Mouse (Mus musculus): ENCODE measurements around the gene Ppp1cc.

Ppp1cc gene

GRCm38 (mm10) chr5:122157827-122158381, at the start of gene Ppp1cc:
TSS of gene Ppp1cc (plus strand) at chr5:122158278.
- peak; percentile 94 to 95 for DNase-seq

GRCm38 (mm10) chr5:122109325-122110060, 48.6 kb upstream of the Ppp1cc start:
- no peak for DNase-seq

GRCm38 (mm10) chr5:122110625-122111024, 47.5 kb upstream of the Ppp1cc start:
- no peak for DNase-seq

GRCm38 (mm10) chr5:122111091-122111932, 46.8 kb upstream of the Ppp1cc start:
- DNase-seq: no peak

- DNase-seq: no peak
These were observed 46.2 kb upstream of the Ppp1cc start for GRCm38 (mm10) chr5:122111933-122112248.

GRCm38 (mm10) chr5:122113450-122113849, 44.6 kb upstream of the Ppp1cc start:
- DNase-seq: no peak

GRCm38 (mm10) chr5:122114176-122114575, 43.9 kb upstream of the Ppp1cc start:
- peak; percentile 49 to 74 for DNase-seq

GRCm38 (mm10) chr5:122115266-122115763, 42.8 kb upstream of the Ppp1cc start:
- DNase-seq: no peak

- no peak for DNase-seq
These were observed 41.8 kb upstream of the Ppp1cc start for GRCm38 (mm10) chr5:122116243-122116642.

GRCm38 (mm10) chr5:122125211-122125760, 32.8 kb upstream of the Ppp1cc start:
- DNase-seq: no peak

GRCm38 (mm10) chr5:122129068-122129655, 28.9 kb upstream of the Ppp1cc start:
- DNase-seq: peak; percentile 29 to 81

- DNase-seq: peak in 1 of 2 experiments; percentile 25
These were observed 27.6 kb upstream of the Ppp1cc start for GRCm38 (mm10) chr5:122130341-122130998.

GRCm38 (mm10) chr5:122131076-122132051, 26.7 kb upstream of the Ppp1cc start:
- DNase-seq: peak; percentile 88 to 92

- DNase-seq: no peak
These were observed 25.7 kb upstream of the Ppp1cc start for GRCm38 (mm10) chr5:122132167-122133049.

- no peak for DNase-seq
These were observed 25.1 kb upstream of the Ppp1cc start for GRCm38 (mm10) chr5:122133050-122133389.

- DNase-seq: no peak
These were observed 23.4 kb upstream of the Ppp1cc start for GRCm38 (mm10) chr5:122134395-122135289.

- DNase-seq: no peak
These were observed 22.7 kb upstream of the Ppp1cc start for GRCm38 (mm10) chr5:122135290-122135882.
